8 mouse cellular contexts compared by ENCODE assay signal in the genomic region with DNA sequence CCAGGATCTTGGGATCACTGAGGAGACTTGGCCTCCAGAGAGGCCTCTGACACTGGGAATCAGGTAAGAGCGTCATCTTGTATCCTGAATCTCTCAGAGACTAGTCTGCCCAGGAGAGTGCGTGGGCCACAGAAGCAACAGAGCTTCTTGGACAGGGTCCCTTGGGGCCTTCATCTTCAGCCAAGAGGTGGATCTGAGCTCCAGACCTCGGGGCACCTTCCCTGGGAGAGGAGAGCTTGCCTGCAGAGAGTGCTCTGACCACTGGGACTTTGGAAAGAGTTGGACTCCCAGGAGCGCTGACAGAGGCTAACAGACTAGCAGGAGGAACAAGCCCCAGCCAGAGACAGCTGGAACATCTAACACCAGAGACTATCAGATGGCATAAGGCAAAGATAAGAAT.
DNase-seq lines count a peak whose midpoint lies in the region.
"Not testable (repeated sequence)": the region's sequence is repeated elsewhere in the genome, so short reads cannot be mapped to it uniquely, and the experiment has no call there.

No protein-coding gene starts in this region.

- not testable (repeated sequence) for H3K9me3 ChIP-seq in embryonic facial prominence, embryonic 10.5 days

- H3K27me3 ChIP-seq in embryonic facial prominence, embryonic 10.5 days (replicated peaks; ENCODE audit: low read depth, poor library complexity, severe bottlenecking) = not testable (repeated sequence)

- peak; percentile 9 for DNase-seq in 3134 (ENCODE audit: extremely low read depth, insufficient read length, low spot score)
- peak; percentile 23 to 43 for DNase-seq in adrenal gland, adult (ENCODE audit: inconsistent age in 2 of 2, low spot score in 1 of 2)
- peak; percentile 2 for DNase-seq in embryonic facial prominence, embryonic 10.5 days (ENCODE audit: low spot score)
- peak; percentile 56 to 62 for DNase-seq in gastrocnemius, postnatal 4 days (ENCODE audit: low spot score in 2 of 2)
- peak; percentile 22 to 71 for DNase-seq in kidney, postnatal 25 days
- DNase-seq in lung, postnatal 10 days = peak; percentile 38
- peak; percentile 20 to 54 for DNase-seq in spleen, postnatal 10 days (ENCODE audit: low spot score in 2 of 2)
- DNase-seq in thymus, postnatal 36 days = peak; percentile 14 to 25

- H3K36me3 ChIP-seq in embryonic facial prominence, embryonic 10.5 days (replicated peaks) = not testable (repeated sequence)

- WGBS in embryonic facial prominence, embryonic 10.5 days = 74% methylated on average over 4 of the region's 4 CpGs

- not testable (repeated sequence) for H3K4me3 ChIP-seq in embryonic facial prominence, embryonic 10.5 days

- not testable (repeated sequence) for H3K4me1 ChIP-seq in embryonic facial prominence, embryonic 10.5 days

- not testable (repeated sequence) for H3K27ac ChIP-seq in embryonic facial prominence, embryonic 10.5 days (replicated peaks)

Comparison
In these comparisons a context has a peak if more than half of its experiments do, and no peak if none do; other contexts are left out.
1. DNase-seq: peak in every context shown above with its lines; median percentile 59 in gastrocnemius, postnatal 4 days; 46 in kidney, postnatal 25 days; 38 in lung, postnatal 10 days; 37 in spleen, postnatal 10 days; 33 in adrenal gland, adult; 20 in thymus, postnatal 36 days; 9 in 3134; 2 in embryonic facial prominence, embryonic 10.5 days.